Mouse (Mus musculus) heart, adult 8-10 months (tissue): ENCODE measurements around the gene Opcml. TPM values are rescaled to one million over a fixed set of nuclear protein-coding genes. Genes with fewer than 3 reads are reported as not detected.

ENCODE experiments used
- DNase-seq: peaks from one replicate; pipeline ENCODE4 v3.0.0; 2022; ENCODE audit warnings: low spot score
- total RNA-seq, 4 experiments: library from RNA; stranded (reverse); gene quantifications; 2 replicates each; pipeline ENCODE4 v1.2.4; 2022

The Opcml gene
- total RNA-seq, 4 experiments from 2014 or later: 0.87 to 1.2 (median 1.1) TPM

DNA sequence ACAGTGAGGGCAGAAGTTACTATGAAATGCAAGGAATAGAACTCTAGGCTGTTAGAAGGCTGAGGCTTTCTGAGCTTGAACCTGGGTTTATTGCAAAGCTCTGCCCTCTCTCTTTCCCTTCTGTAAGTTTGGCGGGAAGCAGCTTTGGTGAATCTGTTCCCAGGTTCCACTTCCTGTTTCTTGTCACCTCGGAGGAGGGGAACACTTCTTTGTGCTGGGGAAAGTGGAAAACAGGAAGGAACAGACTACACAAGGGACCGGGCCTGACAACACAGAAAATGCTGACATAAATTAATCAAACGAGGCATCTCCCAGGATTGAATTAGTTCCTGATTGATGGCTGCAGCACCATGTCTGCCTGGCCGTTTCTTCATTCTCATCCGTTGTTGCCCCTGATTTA lies 363.2 kb downstream of the Opcml start:
- DNase-seq: no peak

DNA sequence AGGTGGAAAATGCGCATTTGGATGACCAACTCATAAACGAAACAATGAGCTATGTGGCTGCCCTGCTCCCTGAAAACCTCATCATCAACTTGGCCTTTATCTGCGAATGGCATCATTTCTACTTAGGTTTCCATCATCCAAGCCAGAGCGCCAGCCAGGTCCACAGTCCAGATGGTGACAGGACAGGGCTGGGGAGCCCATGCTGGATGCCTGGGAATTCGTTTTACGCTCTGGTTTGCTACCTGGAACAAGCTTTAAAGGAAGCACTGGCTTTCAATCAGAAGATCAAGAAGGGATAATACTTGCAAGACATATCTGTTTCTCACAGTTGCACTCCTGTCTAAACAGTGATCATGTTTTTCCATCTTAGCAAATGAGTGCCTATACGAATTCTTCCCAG lies 366.5 kb downstream of the Opcml start:
- DNase-seq: no peak

DNA sequence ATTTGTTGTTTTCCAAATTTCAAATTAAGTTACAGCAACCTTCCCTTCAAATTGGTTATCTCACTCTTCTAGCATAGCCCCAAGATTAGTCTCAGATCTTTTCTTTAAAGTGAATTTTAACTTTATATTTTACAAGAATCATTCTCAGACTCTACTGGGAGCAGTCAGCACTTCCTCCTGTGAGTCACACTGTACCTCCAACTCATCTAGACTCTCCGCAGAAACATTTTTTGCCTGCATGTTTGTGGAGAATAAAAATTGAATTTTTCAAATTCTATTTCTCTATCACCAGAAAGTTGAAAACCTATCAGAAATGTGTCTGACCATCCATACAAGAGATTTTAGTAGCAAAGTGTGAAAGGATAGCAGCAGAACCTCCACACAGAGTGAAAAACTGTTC lies 370.4 kb downstream of the Opcml start:
- no peak for DNase-seq

DNA sequence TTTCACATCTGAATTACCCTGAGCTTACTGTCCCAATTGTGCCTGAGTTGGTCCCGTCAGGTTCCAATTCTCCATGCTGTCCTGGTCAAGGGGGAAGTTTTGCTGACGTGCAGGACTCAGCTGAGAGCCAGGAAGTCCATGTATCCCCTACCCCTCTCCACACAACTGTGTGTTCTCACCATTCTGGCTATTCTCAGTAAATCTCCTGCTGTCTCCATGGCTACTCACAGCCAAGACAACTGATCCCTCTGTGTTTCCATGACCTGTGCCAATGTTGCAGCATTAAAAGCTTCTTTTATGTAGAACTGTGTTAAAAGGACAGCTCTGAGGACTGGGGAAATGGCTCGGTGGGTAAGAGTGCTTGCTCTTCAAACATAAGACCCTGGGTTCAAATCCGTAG lies 373.4 kb downstream of the Opcml start:
- no peak for DNase-seq

DNA sequence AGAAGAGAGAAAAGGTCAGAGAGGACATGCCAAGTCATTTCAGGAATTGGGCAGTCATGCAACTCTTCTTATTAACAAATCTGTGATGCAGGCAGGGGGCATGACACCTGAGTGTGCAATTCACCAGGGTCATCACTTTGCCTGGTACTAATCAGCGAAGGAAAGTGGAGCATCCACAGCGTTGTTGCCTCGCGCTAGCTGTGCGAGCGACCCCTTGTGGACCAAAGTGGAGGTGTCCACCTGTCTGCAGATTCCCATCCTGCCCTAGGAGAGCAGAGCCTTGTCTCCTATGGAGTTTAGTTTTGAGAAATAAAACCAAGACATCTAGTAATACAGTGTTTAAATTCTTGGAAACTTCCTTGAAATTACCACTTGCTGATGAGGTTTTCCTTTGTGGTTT lies 381.3 kb downstream of the Opcml start:
- no peak for DNase-seq

DNA sequence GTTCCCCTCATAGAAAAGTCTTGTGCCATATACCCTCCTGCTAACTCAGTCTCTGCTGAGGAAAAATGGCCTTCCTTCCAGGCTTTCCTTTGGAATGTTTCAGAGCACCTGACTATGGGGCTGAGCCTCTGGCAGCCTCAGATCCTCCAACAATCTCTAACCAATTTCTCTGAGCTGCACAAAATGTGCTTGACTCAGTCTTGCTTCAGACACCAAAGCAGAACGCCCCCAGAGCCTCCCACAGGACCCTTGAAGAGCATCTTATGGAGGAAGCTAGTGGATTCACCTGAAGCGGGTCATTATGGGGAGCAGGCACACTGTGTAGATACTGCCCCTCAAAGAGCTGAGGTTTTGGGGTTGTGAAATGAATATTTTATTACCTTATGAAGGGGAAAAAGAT lies 386.5 kb downstream of the Opcml start:
- DNase-seq: no peak

DNA sequence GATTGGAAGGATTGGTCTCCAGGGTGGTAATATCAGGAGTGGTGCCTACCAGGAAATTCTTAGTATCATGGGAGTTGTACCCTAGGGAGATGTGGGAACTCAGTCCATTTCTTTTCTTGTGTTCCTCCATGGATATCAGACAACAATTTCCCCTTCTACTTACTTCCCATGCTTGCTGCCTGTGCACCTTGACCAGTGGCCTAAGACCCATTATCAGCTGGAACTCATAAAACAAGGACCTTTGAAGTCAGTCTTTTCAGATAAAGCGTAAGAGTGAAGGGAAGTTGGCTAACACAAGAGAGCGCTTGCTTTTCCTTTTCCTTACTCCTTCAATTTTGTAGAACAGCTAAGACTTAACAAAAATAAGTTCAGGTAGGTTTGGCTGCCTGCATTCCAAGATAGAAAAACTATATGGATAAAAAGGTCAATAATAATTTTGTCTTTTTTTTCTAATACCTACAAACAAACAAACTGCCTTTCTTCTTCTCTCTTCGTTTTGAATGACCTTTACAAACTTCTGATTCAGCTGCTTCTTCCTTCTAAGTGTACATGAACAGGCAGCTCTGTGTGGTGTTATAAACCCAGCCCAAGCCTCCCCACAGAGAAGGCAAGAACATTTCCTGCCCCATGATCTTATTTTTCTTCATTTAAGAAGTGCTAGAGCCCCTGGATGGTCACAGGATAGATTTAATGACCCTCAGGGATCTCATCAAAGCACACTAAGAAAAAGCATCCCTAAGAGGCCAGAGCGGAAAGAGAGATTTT lies 387.7 kb downstream of the Opcml start:
- no peak for DNase-seq

DNA sequence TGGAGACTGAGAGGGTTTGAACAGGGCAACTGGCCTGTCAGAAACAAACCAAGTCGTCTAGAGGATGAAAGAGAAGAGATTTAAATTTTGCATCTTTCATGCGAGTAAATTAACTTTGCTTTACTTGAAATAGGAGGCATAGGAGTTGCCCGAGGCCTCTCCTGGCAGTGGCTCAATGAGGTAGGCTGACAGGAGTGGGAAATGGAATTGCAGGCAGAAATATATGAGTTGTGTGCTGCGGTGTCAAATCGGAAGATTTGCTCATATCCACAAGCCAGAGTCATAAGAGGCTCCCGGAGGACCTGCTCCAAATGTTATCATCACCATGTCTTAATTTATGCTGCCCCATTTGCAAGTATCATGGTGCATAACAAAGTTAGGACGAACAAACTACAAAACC lies 391.3 kb downstream of the Opcml start:
- no peak for DNase-seq

DNA sequence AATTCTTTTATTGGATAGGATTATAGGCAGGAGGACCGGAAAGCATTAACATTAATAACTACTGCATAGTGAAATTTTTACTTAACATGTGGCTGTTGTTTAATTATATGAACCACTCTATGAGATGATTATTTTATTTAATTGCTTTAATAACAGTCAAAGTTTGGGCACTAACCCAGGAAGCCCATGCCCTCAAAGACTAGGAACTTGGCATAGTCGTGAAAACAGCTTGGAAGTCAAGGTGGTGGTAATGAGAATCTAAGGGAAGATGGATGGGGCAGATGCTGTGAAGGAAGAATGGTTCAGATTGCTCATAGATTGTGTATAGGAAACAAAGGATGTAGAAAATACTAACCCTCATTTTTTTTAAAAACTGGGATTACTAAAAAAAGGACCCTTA lies 399.7 kb downstream of the Opcml start:
- no peak for DNase-seq

DNA sequence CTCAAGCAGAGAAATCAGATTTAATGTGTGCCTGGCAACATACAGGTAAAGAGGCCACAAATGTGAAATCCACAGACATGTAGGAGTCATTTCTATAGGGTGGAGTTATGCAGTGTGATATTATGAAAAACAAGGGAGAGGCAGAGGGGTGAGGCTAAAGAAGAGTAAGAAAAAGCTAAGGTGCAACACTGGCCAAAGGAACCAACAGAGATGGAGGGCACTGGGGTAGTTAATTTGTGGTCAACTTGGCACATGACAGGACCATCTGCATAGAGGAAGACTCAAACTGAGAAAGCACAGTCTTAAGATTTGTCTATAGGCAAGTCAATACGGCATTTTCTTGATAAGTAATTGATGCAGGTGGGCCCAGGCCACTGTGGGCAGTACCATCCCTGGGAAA lies 400.2 kb downstream of the Opcml start:
- no peak for DNase-seq

DNA sequence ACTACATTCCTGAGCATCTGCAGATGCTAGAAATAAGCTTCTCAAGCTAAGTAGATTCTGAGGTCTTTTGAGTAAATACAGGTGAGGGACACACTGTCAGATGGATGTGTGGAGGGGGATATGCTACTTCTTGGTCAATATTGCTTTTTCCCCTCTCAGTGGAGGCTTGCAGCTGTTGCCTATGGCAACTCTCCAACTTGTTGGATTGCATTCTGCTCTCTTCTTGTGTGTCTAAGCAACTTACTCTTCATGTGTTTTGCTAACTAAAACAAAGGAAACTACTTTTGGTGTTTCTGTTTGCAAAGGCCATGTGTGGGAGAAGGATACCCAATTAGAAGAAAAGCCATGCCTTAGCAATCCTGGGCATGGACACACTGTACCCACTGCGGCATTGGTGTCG lies 406.0 kb downstream of the Opcml start:
- DNase-seq: no peak

DNA sequence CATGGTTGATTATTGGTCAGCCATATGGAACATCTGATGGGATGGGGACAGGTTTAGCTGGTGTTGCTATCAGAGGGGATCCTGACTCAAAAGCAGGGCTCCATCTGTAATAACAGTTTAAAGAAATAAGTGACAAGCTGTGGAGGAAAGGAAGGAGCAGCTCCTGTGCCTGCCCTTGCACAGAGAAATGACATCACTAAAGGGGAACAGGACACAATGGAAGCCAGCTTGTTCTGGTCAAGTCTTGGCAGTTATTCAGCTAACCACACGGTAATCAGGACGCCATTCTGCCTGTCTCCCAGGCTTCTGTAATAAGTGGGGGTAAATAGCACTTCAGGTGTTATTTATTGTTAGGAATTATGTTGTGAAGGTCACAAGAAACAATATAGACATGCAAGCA lies 406.5 kb downstream of the Opcml start:
- DNase-seq: no peak

DNA sequence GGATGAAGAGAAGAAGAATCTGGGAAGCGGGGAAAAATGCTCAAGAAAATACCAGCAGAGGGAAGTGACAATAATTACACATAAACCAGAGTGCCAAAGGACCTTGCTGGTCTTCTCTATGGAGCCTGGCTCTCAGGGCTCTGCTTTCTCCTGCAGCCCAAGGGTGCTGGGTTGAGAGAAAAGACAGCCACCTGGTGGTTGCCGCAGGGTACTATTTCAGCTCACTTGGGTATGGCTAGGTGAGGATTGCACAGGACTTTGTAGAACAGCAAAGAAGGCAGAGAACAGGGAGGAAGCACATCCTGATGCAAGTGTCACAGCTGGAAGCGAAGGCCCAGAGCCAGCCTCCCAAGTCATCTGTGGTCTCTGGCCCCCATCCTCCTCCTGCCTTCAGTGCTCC lies 407.1 kb downstream of the Opcml start:
- DNase-seq: no peak

DNA sequence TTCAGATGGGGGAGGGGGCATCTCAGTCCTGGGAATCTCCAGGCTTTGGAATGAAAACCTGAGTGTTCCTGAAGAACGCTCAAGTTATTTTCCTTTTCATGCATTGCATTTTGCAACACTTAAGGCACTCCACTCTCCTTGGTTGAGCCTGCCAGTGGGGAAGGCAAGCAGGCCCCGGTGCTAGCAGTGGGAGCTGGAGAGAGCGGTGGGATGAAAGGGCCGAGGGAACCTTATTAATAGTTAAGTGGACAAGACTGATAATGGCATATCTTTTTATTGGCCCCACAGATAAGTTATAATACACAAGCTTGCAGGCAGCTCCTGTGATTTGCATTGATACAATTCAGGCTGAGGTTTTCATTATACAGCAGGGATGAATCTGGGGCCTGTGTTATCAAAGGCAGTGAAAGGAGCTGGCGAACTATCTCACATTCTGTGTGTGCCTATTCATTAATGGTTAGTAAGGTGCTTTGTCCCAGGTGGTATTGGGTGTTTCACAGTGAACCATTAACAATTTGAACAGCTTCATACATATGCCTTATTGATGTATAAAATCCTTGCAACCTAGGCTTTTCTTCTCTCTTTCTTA lies 407.6 kb downstream of the Opcml start:
- no peak for DNase-seq

DNA sequence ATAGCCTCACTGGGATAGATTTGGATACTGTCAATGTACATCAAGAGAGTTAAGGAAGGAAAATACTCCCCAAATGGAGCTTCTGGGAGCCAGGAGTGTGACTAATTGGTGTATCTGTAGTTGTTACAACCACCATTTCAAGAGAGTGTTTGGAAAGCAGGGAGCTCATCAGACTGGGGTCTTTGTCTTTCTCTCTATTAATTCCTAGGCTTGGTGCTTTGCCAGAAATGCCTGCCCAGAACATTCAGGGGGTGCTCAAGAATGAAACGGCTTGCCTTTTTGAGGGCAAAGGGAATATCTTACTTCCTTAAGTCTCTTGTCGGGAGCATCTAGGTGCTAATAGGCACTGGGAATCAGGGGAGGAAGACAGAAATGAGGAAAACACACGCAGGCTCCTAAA lies 416.9 kb downstream of the Opcml start:
- DNase-seq: no peak

DNA sequence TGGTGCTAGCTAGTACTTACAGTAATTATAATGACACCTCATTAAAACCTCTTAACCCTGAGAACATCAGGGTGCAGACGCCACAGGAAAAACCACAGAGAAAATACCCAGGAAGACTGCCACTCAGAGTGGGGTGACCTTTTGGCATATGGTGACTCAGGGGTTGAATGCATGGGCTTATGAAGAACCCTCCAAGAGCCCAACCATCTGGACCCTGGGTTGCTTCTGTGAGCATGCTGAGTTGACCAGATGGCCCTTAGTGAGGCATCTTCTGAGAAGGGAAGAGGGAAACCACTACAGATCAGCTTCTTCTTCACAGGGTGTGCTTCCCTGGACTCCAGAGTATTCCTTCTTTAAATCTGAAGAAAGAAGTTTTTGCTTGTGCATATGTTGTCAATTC lies 418.1 kb downstream of the Opcml start:
- DNase-seq: no peak

DNA sequence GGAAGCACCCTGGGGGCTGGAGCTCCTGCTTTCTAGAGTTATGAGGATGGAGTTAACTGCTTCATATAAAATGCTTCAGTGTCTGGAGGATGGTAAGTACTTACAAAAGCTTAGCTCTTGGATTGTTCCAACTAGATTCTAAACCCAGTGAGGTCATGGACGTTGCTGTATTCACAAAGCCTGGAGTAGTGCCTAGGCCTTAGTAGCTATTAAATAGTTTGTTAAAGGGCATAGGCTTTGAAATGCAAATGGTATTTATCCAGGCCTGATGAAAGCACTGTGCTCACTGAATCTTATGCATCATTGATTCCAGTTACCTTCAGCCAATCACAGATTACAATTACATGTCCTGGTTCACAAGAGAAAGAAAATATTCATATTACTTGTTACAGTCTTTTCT lies 421.3 kb downstream of the Opcml start:
- DNase-seq: no peak

DNA sequence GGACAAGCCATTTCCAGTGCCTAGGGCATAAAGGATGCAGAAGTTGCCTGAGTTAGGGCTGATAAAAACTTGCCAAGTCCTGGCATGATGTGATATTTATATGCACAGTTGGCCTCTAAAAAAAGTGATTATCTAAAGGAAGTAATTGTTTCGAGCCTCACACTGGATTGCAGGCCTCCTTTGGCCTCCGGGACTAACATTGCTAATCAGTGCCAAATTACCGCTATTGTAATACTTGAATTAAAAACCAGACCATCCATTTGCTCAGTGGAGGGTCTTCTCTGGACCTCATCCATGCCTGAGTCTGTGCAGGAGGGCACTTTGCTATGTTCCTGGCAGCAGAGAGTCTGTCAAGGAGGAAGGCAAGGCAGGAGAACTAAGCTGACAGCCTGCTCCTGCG lies 423.3 kb downstream of the Opcml start:
- DNase-seq: no peak

DNA sequence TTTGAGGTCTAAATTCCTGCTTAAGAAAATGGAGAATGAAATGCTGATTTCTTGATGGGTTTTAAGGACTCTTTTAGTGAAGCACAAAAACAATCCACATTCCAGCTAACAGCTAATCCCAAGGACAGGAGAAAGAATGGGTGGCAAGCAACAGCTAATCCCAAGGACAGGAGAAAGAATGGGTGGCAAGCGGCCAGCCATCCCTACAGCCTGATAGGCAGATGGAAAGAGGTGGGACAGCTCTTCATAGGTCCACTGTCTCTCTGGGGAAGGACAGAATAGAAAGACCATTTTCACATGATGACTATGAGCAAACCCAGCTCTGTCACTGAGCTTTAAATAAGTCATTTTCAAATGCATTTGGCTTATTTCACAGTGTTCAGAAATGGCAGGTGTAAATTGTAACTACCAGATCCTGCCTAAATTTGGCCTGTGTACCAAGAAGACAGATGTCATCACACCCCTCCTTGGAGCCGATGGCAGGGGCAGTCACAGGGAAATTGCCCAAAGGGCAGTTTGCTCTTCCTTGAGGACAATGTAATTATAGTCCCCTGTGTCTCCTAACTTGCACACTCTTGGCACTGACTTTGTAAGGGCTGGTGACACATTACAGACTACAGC lies 427.6 kb downstream of the Opcml start:
- DNase-seq: no peak

DNA sequence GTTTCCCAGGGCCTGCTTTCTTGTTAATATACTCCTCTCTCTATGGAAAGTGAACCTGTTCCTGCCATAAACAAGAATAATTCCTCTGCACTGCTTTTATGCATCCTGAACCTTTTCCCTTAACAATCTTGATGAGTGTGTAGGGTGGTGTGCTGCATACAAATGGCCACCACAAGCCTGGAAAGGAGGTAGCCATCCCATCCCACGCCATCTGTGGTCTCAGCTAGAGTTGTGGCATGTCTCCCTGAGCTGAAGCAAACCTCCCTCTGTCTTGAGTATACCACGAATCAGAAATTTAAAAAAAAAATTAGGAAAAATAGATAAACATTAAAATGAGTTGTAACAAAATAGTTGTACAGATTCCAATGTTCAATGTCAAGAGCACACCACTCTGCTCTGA lies 432.2 kb downstream of the Opcml start:
- DNase-seq: no peak

DNA sequence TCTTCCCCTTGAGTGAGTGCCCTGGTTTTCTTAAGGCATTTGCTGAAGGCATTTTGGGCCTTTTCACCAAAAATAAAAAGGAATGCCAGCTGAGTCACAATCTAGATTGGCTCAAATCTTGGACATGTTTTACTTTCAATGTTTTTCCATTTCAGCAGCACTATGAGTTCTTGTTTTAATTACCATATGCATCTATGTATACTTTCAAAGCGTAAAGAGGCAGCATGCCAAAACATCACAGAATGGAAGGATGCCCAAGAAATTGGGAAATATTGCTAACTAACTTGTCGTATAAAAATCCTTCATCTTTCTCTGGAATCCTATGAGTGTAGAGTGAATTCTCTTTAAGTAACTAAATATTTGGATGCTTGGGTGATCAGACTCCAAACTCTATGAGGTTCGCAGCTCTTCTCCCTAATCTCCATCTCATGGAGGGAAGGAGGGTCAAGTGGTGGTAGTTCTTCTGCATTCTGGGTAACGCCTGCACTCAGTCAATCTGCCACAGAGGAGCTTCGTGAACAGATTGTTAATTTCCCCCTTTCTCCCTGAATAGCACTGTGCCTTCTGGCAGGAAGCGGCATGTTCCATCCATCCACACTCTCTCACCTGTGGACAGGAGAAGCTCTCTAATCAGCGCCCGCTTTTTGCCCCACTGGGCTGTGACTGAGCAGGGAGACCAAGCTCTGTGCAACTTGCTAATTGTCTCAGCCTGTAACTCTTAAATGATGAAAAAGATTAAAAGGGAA lies 435.4 kb downstream of the Opcml start:
- no peak for DNase-seq

DNA sequence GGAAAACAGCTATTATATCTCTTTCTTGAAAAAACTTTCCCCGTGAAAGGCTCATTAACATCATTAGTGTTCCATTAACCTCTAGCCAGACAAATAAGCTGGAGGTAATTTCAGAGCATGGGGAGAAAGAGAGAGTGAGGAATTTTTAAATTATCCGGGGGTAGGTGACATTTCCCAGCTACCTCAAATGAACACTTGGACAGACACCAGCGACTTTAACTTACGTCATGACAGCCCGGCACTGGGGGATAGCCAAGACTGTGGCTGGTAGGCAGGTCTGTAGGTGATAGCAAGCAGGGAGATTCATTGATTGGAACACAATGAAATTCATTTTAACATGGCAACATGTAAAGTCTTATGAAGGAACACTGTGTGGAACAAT lies 436.0 kb downstream of the Opcml start:
- no peak for DNase-seq

DNA sequence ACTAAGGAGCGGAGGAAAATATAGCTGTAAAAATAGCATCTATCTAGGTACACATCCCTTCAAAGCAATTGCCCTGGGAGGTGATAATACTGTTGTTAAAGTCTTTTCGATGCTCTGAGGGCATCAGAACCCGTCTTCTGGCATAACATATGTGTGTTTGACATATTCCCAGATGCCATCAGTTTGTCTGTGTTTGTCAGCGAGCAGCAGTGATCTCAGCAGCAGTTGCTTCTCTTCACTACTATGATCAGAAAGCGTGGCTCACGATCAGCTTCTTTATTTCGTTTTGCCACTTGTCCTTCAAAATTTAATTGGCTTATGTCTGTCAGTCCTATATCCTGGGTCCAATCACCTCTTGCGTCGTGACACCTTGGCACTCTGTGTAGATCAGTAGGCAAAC lies 447.9 kb downstream of the Opcml start:
- no peak for DNase-seq
